ENCODE assay signal across 12 mouse cellular contexts in the genomic region with DNA sequence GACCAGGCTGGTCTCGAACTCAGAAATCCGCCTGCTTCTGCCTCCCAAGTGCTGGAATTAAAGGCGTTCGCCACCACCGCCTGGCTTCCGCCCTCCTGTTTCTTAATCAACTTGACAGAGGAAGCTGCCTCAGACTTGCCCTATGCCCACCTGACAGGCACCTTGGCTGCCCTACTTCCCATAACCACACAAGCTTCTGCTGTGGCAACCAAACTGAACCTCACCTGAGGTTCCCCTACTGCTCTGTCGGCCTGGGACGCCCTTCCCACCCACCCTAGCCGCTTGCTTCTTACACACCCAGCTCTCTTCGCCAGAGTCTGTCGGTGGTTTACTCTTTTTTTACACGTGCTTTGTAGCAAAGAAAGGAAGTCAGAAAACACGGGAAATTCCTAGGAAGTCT.
"Had no signal": no experiment of that assay in that cellular context is flagged by ENCODE, and none has a peak within 500 bp of the region (broad histone marks: within the 10 kb centered on the region; RNA-seq: fewer than 3 reads in every experiment).

No protein-coding gene starts in this region.

- H3K9ac ChIP-seq: limb, embryonic 12.5 days; limb, embryonic 15.5 days; liver, embryonic 14.5 days; liver, postnatal 0 days; lung, embryonic 14.5 days; midbrain, embryonic 13.5 days had no signal

- H3K27me3 ChIP-seq: limb, embryonic 12.5 days; limb, embryonic 15.5 days; midbrain, embryonic 13.5 days had no signal

- H3K4me2 ChIP-seq: limb, embryonic 12.5 days; limb, embryonic 15.5 days; liver, embryonic 11.5 days; lung, embryonic 14.5 days; midbrain, embryonic 13.5 days had no signal

- DNase-seq: kidney, postnatal 10 days; left cerebral cortex, postnatal 4 days; liver, postnatal 0 days; thymus, adult 18-20 months; thymus, postnatal 36 days had no signal

- H3K36me3 ChIP-seq: limb, embryonic 12.5 days; limb, embryonic 15.5 days; midbrain, embryonic 13.5 days had no signal

- H3K9me3 ChIP-seq: limb, embryonic 15.5 days; midbrain, embryonic 13.5 days had no signal

- H3K27ac ChIP-seq: limb, embryonic 12.5 days; limb, embryonic 15.5 days; liver, embryonic 14.5 days; macrophage; midbrain, embryonic 13.5 days had no signal

- ATAC-seq: midbrain, embryonic 13.5 days had no signal

- H3K4me3 ChIP-seq: limb, embryonic 12.5 days; limb, embryonic 15.5 days; midbrain, embryonic 13.5 days had no signal
